Mouse (Mus musculus) forebrain, embryonic 13.5 days (tissue): ENCODE measurements around the gene Krt16. TPM values are rescaled to one million over a fixed set of nuclear protein-coding genes. Genes with fewer than 3 reads are reported as not detected.
"Not testable (repeated sequence)": the region's sequence is repeated elsewhere in the genome, so short reads cannot be mapped to it uniquely, and the experiment has no call there.

ENCODE experiments used
- ATAC-seq: fragments of 200-750 bp; cut with Nextera tagmentation; 2 replicates; pipeline ENCODE4 v1.8.0; 2017
- H3K27ac ChIP-seq: fragments of 300-500 bp; sonication (generic); 2 replicates; pipeline ENCODE4 v1.5.1; 2015; ENCODE audit warnings: inconsistent platforms, mild to moderate bottlenecking, moderate library complexity
- H3K27me3 ChIP-seq: fragments of 300-500 bp; sonication (generic); 2 replicates; pipeline ENCODE4 v1.6.1; 2015; ENCODE audit warnings: mild to moderate bottlenecking, inconsistent platforms
- H3K36me3 ChIP-seq: fragments of 300-500 bp; sonication (generic); 2 replicates; pipeline ENCODE4 v1.6.1; 2015; ENCODE audit warnings: mild to moderate bottlenecking, inconsistent platforms; ENCODE audit not compliant: poor library complexity, severe bottlenecking
- H3K4me1 ChIP-seq: fragments of 300-500 bp; sonication (generic); 2 replicates; pipeline ENCODE4 v1.6.1; 2015; ENCODE audit warnings: inconsistent platforms
- H3K4me2 ChIP-seq: fragments of 300-500 bp; sonication (generic); 2 replicates; pipeline ENCODE4 v1.6.1; 2015; ENCODE audit warnings: inconsistent platforms, mild to moderate bottlenecking, moderate library complexity
- H3K4me3 ChIP-seq: fragments of 300-500 bp; sonication (generic); 2 replicates; pipeline ENCODE4 v1.5.1; 2015; ENCODE audit warnings: mild to moderate bottlenecking, inconsistent platforms
- H3K9ac ChIP-seq: fragments of 300-500 bp; sonication (generic); 2 replicates; pipeline ENCODE4 v1.6.1; 2015; ENCODE audit warnings: mild to moderate bottlenecking, inconsistent platforms
- H3K9me3 ChIP-seq: fragments of 300-500 bp; sonication (generic); replicated peaks from 2 replicates; pipeline ENCODE4 v1.6.1; 2016; ENCODE audit warnings: inconsistent platforms
- WGBS: fragments of 180-500 bp; shearing (Covaris S2); methylation state at CpG from one replicate; pipeline ENCODE4 v1.1.7; 2015; 5-methylcytosine and 5-hydroxymethylcytosine counted together
- polyA plus RNA-seq: library from polyadenylated mRNA; unstranded; fragments of >200 nt; fragmentation: Nextera tagmentation; extraction: Ambion mirVana; gene quantifications from 2 replicates; pipeline ENCODE4 v1.2.1, GENCODE M21; 2015

Gene Krt16
- polyA plus RNA-seq, 1 experiment from 2014 or later, result not detected

GRCm38 (mm10) chr11:100254360-100255090 is 5.8 kb upstream of the Krt16 start:
- ATAC-seq, result no peak

GRCm38 (mm10) chr11:100246471-100246870 is 2.2 kb downstream of the Krt16 start:
- WGBS, result 78% methylated on average over 7 of the region's 7 CpGs
- ATAC-seq, H3K27me3 ChIP-seq, H3K9ac ChIP-seq, H3K4me3 ChIP-seq, H3K36me3 ChIP-seq, H3K9me3 ChIP-seq, H3K4me2 ChIP-seq, H3K27ac ChIP-seq, H3K4me1 ChIP-seq: not testable (repeated sequence)

More at GRCm38 (mm10) chr11:100254360-100255090, 5.8 kb upstream of the Krt16 start:
- Histone ChIP-seq H3K9me3 (no peaks in the 10 kb centered on the region), H3K9ac (no peak overlapping the region), H3K4me3 (no peak overlapping the region), H3K27me3 (no peaks in the 10 kb centered on the region), H3K4me1 (no peaks in the 10 kb centered on the region), H3K4me2 (no peak overlapping the region), H3K27ac (no peak overlapping the region), H3K36me3 (no peaks in the 10 kb centered on the region)
- WGBS, result 59% methylated on average over 5 of the region's 5 CpGs

- not testable (repeated sequence) for H3K9me3 ChIP-seq, H3K9ac ChIP-seq, H3K4me1 ChIP-seq, H3K27me3 ChIP-seq, H3K4me3 ChIP-seq, H3K27ac ChIP-seq, H3K36me3 ChIP-seq, ATAC-seq, H3K4me2 ChIP-seq
- WGBS, result 90% methylated on average over 4 of the region's 4 CpGs
Observed at GRCm38 (mm10) chr11:100240272-100240671, 8.4 kb downstream of the Krt16 start.

GRCm38 (mm10) chr11:100221741-100222140 is 27.0 kb downstream of the Krt16 start:
- Histone ChIP-seq H3K9me3 (peaks cover 10% of the 10 kb centered on the region), H3K36me3 (no peaks in the 10 kb centered on the region), H3K4me3 (no peak overlapping the region), H3K4me2 (no peak overlapping the region), H3K9ac (no peak overlapping the region), H3K4me1 (no peaks in the 10 kb centered on the region; the same call in 1 of the 2 replicates), H3K27ac (no peak overlapping the region), H3K27me3 (no peaks in the 10 kb centered on the region)
- WGBS, result 47% methylated on average over 8 of the region's 8 CpGs
- no peak for ATAC-seq

- Histone ChIP-seq H3K9me3 (0 out of 2 replicates have a peak, but pooled peaks cover 3% of the 10 kb centered on the region), H3K4me1 (no peaks in the 10 kb centered on the region; the same call in 1 of the 2 replicates), H3K4me3 (no peak overlapping the region), H3K27ac (no peak overlapping the region), H3K36me3 (no peaks in the 10 kb centered on the region), H3K27me3 (no peaks in the 10 kb centered on the region), H3K4me2 (no peak overlapping the region), H3K9ac (no peak overlapping the region)
- ATAC-seq, result no peak
- 86% methylated on average over 4 of the region's 4 CpGs for WGBS
Observed at GRCm38 (mm10) chr11:100219304-100219703, 29.4 kb downstream of the Krt16 start.

- Histone ChIP-seq H3K27ac (no peak overlapping the region), H3K9me3 (no peaks in the 10 kb centered on the region), H3K4me1 (no peaks in the 10 kb centered on the region), H3K36me3 (no peaks in the 10 kb centered on the region), H3K27me3 (no peaks in the 10 kb centered on the region), H3K4me3 (no peak overlapping the region), H3K4me2 (no peak overlapping the region), H3K9ac (no peak overlapping the region)
- ATAC-seq, result no peak
- 69% methylated on average over 6 of the region's 6 CpGs for WGBS
Observed at GRCm38 (mm10) chr11:100208542-100208941, 40.2 kb downstream of the Krt16 start.

GRCm38 (mm10) chr11:100207498-100207897 is 41.2 kb downstream of the Krt16 start, which contains the start of gene Krt14:
TSS of gene Krt14 (minus strand) at chr11:100207548.
- Histone ChIP-seq H3K9me3 (no peaks in the 10 kb centered on the region), H3K4me3 (no peak within 1 kb of the TSS), H3K4me2 (no peak within 1 kb of the TSS), H3K27ac (no peak within 1 kb of the TSS), H3K36me3 (no peaks in the 10 kb centered on the region), H3K4me1 (no peaks in the 10 kb centered on the region), H3K9ac (no peak within 1 kb of the TSS), H3K27me3 (no peaks in the 10 kb centered on the region)
- 92% methylated on average over 8 of the region's 8 CpGs for WGBS
- no peak for ATAC-seq

GRCm38 (mm10) chr11:100203448-100203847 is 45.3 kb downstream of the Krt16 start:
- Histone ChIP-seq H3K4me1 (no peaks in the 10 kb centered on the region), H3K36me3 (no peaks in the 10 kb centered on the region), H3K4me3 (no peak overlapping the region), H3K9me3 (no peaks in the 10 kb centered on the region), H3K27me3 (no peaks in the 10 kb centered on the region), H3K9ac (no peak overlapping the region), H3K27ac (no peak overlapping the region), H3K4me2 (no peak overlapping the region)
- WGBS, result 20% methylated on average over 6 of the region's 6 CpGs
- no peak for ATAC-seq

- H3K9ac ChIP-seq, result no peak overlapping the region
- no peak overlapping the region for H3K27ac ChIP-seq
- H3K36me3 ChIP-seq, result no peaks in the 10 kb centered on the region
- no peaks in the 10 kb centered on the region for H3K27me3 ChIP-seq
- H3K9me3 ChIP-seq, result no peaks in the 10 kb centered on the region
- WGBS, result 85% methylated on average over 4 of the region's 4 CpGs
- no peaks in the 10 kb centered on the region for H3K4me1 ChIP-seq
- ATAC-seq, result no peak
- no peak overlapping the region for H3K4me2 ChIP-seq
- no peak overlapping the region for H3K4me3 ChIP-seq
Observed at GRCm38 (mm10) chr11:100202906-100203305, 45.8 kb downstream of the Krt16 start.

- no peak overlapping the region for H3K4me3 ChIP-seq
- H3K4me2 ChIP-seq, result no peak overlapping the region
- H3K36me3 ChIP-seq, result no peaks in the 10 kb centered on the region
- no peaks in the 10 kb centered on the region for H3K4me1 ChIP-seq
- H3K9ac ChIP-seq, result no peak overlapping the region
- H3K27ac ChIP-seq, result no peak overlapping the region
- 51% methylated on average over 8 of the region's 8 CpGs for WGBS
- H3K27me3 ChIP-seq, result no peaks in the 10 kb centered on the region
- H3K9me3 ChIP-seq, result no peaks in the 10 kb centered on the region
- no peak for ATAC-seq
Observed at GRCm38 (mm10) chr11:100200104-100200820, 48.4 kb downstream of the Krt16 start.

- Histone ChIP-seq H3K27ac (no peak overlapping the region), H3K9ac (no peak overlapping the region), H3K4me2 (no peak overlapping the region), H3K9me3 (no peaks in the 10 kb centered on the region), H3K4me3 (no peak overlapping the region), H3K27me3 (no peaks in the 10 kb centered on the region), H3K4me1 (no peaks in the 10 kb centered on the region), H3K36me3 (no peaks in the 10 kb centered on the region)
- WGBS, result 79% methylated on average over 4 of the region's 4 CpGs
- ATAC-seq, result no peak
Observed at GRCm38 (mm10) chr11:100198666-100199065, 50.0 kb downstream of the Krt16 start.
